Mouse (Mus musculus) testis, adult 2 months (tissue): ENCODE data around the gene Lrp8.
A peak's percentile ranks its signal among the peaks of the same experiment; 100 is the strongest.

Source experiments
- CTCF ChIP-seq: fragments of 200-500 bp; IDR thresholded peaks from 2 replicates; pipeline ENCODE4 v1.5.1; 2012; ENCODE audit warnings: low read depth, mild to moderate bottlenecking, inconsistent platforms, low read length, moderate library complexity; ENCODE audit not compliant: control insufficient read depth, insufficient read depth, insufficient replicate concordance
- POLR2A ChIP-seq: fragments of 200-500 bp; IDR thresholded peaks from 2 replicates; pipeline ENCODE4 v1.6.1; 2012; ENCODE audit warnings: low read depth, mild to moderate bottlenecking, inconsistent platforms, low read length, moderate library complexity; ENCODE audit not compliant: control insufficient read depth

DNA sequence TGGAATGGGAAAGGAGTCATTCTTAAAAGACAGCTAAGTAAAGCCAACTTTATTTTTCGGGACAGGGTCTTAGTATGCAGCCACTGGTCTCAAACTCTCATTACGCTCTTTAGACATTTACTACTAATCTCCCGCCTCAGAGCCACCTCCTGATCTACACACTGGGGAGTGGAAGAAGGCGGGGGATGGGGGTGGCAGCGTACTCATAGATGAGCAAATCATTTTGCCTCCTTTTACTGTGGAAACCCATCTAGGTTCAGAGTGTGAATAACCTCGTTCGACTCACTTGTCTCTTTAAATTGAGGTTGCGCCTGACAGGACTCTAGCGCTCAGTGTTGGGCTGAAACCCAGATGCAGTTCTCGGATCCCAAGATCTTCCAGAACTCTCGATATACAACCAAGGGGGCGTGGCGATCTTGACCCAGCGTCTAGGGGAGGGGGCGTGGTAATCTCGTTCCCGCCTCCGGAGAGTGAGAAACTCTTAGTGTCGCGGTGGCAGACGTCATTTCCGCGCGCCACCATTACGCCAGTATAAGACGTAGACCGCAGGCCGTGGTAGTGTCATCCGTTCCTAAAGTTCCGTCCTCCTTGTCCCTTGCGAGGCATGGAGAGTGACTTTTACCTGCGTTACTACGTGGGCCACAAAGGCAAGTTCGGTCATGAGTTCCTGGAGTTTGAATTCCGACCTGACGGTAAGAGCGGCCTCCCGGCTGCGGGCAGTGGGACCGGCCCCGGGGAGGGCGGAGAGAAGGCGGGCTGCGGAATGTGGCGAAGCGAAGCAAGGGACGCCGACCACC, 77.4 kb downstream of the Lrp8 start, which contains the start of gene Magoh:
- TF ChIP-seq CTCF (no peak), POLR2A (peak; percentile 98)
